Mouse (Mus musculus) skeletal muscle tissue, adult 2 months (tissue): ENCODE results near the gene Hist1h2af.

Experiments used
- DNase-seq: peaks from one replicate; pipeline ENCODE4 v3.0.0-alpha.2; 2012; ENCODE audit warnings: low read depth, low spot score

Hist1h2af gene

GRCm38 (mm10) chr13:23533560-23534367 is at the start of gene Hist1h2af:
Gene Hist1h2af (plus strand): TSS chr13:23533906.
- DNase-seq, result peak; percentile 52

GRCm38 (mm10) chr13:23485271-23485670 is 48.4 kb upstream of the Hist1h2af start:
- DNase-seq, result no peak

- peak; percentile 59 for DNase-seq
These were observed 45.0 kb upstream of the Hist1h2af start, which contains the start of gene Btn2a2 for GRCm38 (mm10) chr13:23488400-23489322. Gene Btn2a2 (minus strand): TSS chr13:23488857.

- no peak for DNase-seq
These were observed 42.8 kb upstream of the Hist1h2af start for GRCm38 (mm10) chr13:23490863-23491262.

GRCm38 (mm10) chr13:23491263-23491662 is 42.4 kb upstream of the Hist1h2af start:
- no peak for DNase-seq

GRCm38 (mm10) chr13:23491990-23492389 is 41.7 kb upstream of the Hist1h2af start:
- no peak for DNase-seq

GRCm38 (mm10) chr13:23495526-23495925 is 38.2 kb upstream of the Hist1h2af start:
- DNase-seq, result no peak

GRCm38 (mm10) chr13:23497656-23498321 is 35.9 kb upstream of the Hist1h2af start:
- DNase-seq, result no peak

- DNase-seq, result no peak
These were observed 35.1 kb upstream of the Hist1h2af start for GRCm38 (mm10) chr13:23498653-23499052.

GRCm38 (mm10) chr13:23499943-23500342 is 33.8 kb upstream of the Hist1h2af start:
- no peak for DNase-seq

- peak; percentile 8 for DNase-seq
These were observed 33.1 kb upstream of the Hist1h2af start for GRCm38 (mm10) chr13:23500424-23501200.

GRCm38 (mm10) chr13:23501511-23501910 is 32.2 kb upstream of the Hist1h2af start:
- DNase-seq, result no peak

GRCm38 (mm10) chr13:23502031-23502567 is 31.6 kb upstream of the Hist1h2af start:
- no peak for DNase-seq

- no peak for DNase-seq
These were observed 30.8 kb upstream of the Hist1h2af start for GRCm38 (mm10) chr13:23502916-23503315.

GRCm38 (mm10) chr13:23503797-23504196 is 29.9 kb upstream of the Hist1h2af start:
- peak; percentile 10 for DNase-seq

- no peak for DNase-seq
These were observed 27.9 kb upstream of the Hist1h2af start for GRCm38 (mm10) chr13:23505662-23506345.

GRCm38 (mm10) chr13:23506351-23506750 is 27.4 kb upstream of the Hist1h2af start:
- DNase-seq, result no peak

GRCm38 (mm10) chr13:23506819-23507515 is 26.7 kb upstream of the Hist1h2af start:
- DNase-seq, result no peak

GRCm38 (mm10) chr13:23510127-23510526 is 23.6 kb upstream of the Hist1h2af start:
- no peak for DNase-seq
